Mouse (Mus musculus) thymus, postnatal 25 days (tissue): ENCODE results near the gene Kif6.

Experiments used
- DNase-seq: peaks from one replicate; pipeline ENCODE4 v3.0.0; 2022

The Kif6 gene

GRCm38 (mm10) chr17:49935602-49936205 is 320.8 kb downstream of the Kif6 start:
- peak; percentile 61 for DNase-seq

DNA sequence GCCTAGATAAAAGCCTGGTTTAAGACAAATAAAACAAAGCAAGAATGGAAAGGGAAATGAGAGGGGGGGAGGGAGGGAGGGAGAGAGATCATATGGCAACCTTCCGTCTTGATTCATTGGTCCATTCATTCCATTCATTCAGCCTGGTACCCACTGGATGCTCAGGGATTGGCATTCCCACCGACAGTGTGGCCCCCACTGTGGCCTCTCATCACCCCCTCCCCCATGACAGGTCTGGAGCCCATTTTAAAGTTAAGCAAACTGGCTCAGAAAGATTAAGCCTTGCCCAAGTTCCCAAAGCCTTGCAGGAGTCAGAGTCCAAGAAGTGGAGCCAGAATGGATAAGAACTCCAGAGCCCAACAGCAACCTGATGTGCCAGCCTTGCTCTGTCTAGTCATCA is 321.3 kb downstream of the Kif6 start:
- no peak for DNase-seq

DNA sequence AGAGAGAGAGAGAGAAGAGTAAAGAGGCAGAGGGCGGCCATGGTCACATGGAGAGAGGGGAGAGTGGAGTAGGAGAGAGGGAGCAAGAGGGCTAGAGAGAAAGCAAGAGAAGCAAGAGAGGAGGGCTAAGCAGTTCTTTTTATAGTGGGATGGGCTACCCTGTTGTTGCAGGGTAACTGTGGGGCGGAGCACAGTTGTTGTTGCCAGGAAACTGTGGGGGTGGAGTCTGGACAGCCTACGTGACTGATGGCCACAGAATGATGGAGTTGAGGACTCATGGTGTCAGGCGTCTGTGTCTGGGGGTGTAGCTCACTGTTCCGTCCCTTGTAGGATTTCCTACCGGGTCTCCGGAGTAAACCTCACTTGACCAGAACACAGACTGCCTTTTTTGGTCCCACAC is 324.2 kb downstream of the Kif6 start:
- no peak for DNase-seq

DNA sequence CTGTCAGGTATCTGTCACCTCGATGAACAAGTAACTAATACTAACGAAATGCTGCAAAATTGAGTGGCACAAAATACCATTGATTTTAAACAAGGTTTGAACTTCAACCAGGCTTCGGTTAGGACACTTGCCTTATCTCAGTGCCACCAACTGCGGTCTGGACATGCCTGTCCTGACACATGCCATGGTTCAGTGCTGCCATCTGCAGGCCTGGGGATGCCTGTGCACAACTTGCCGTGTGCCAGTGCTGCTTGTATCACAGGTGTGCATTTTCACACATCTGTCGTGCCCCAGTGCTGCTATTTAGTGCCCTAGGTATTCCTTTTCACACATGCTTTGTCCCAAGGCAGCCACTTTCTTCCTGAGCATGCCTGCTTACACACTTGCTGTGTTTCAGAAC is 327.7 kb downstream of the Kif6 start:
- peak; percentile 30 for DNase-seq

DNA sequence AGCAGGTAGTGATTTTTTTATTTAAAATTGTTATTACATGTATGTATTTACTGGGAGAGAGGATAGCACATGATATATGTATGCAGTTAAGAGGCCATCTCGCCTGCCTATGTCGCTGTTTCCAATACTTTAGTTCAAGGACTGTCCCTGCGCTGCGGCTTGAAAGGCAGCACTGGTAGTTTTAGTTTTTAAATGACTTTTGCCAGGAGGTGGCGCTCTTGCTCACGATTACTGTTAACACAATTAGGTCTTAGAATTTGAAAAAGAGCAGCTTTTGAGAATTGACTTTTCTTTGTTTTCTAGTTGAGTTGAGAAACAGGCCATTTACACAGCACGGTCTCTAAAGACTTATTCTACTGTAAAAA is 336.5 kb downstream of the Kif6 start:
- DNase-seq, result peak; percentile 66

- DNase-seq, result no peak
These were observed 337.1 kb downstream of the Kif6 start for GRCm38 (mm10) chr17:49951856-49952607.

DNA sequence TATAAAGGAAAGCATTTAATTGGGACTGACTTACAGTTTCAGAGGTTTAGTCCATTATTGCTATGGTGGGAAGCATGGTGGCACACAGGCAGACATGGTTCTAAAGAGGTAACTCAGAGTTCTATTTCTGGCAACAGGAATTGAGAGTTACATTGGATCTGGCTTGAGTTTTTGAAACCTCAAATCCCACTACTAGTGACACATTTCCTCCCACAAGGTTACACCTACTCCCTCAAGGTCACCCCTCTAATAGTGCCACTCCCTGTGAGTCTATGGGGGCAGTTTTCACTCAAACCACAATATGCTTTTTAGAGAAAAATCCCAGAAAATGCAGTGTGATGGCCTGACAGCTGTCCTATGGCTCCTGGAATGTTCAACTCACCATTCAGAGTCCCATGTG is 344.1 kb downstream of the Kif6 start:
- no peak for DNase-seq
